In genomic region chr10:117033785-117034184, GRCm38 (mm10) we compare ENCODE assay signal across 8 mouse cellular contexts. TPM values are rescaled to one million over a fixed set of nuclear protein-coding genes. Genes with fewer than 3 reads are reported as not detected.
DNase-seq lines count a peak whose midpoint lies in the region; ATAC-seq lines count a peak whose summit lies in the region.

No protein-coding gene starts in this region.

- WGBS in hindbrain, embryonic 10.5 days: 33% methylated on average over 8 of the region's 8 CpGs
- 25% methylated on average over 8 of the region's 8 CpGs for WGBS in hindbrain, embryonic 13.5 days
- WGBS in intestine, embryonic 15.5 days: 18% methylated on average over 8 of the region's 8 CpGs
- 21% methylated on average over 8 of the region's 8 CpGs for WGBS in midbrain, embryonic 16.5 days

- H3K4me1 ChIP-seq in hindbrain, embryonic 10.5 days (replicated peaks): peaks cover 7% of the 10 kb centered on the region
- no peaks in the 10 kb centered on the region for H3K4me1 ChIP-seq in hindbrain, embryonic 13.5 days (replicated peaks)
- H3K4me1 ChIP-seq in intestine, embryonic 15.5 days (replicated peaks): no peaks in the 10 kb centered on the region
- H3K4me1 ChIP-seq in midbrain, embryonic 16.5 days (ENCODE audit: control insufficient read depth, insufficient read depth, low read length): no peaks in the 10 kb centered on the region

- no peaks in the 10 kb centered on the region for H3K9me3 ChIP-seq in hindbrain, embryonic 10.5 days
- H3K9me3 ChIP-seq in hindbrain, embryonic 13.5 days: no peaks in the 10 kb centered on the region
- no peaks in the 10 kb centered on the region for H3K9me3 ChIP-seq in intestine, embryonic 15.5 days
- H3K9me3 ChIP-seq in midbrain, embryonic 16.5 days (replicated peaks; ENCODE audit: control insufficient read depth, low read length, poor library complexity, severe bottlenecking): no peaks in the 10 kb centered on the region

- H3K9ac ChIP-seq in hindbrain, embryonic 13.5 days: no peak overlapping the region
- H3K9ac ChIP-seq in intestine, embryonic 15.5 days: no peak overlapping the region
- H3K9ac ChIP-seq in midbrain, embryonic 16.5 days (ENCODE audit: low read depth, low read length): no peak overlapping the region

- H3K4me3 ChIP-seq in hindbrain, embryonic 10.5 days: no peak overlapping the region
- H3K4me3 ChIP-seq in hindbrain, embryonic 13.5 days: no peak overlapping the region
- H3K4me3 ChIP-seq in intestine, embryonic 15.5 days (replicated peaks): no peak overlapping the region
- H3K4me3 ChIP-seq in midbrain, embryonic 16.5 days (ENCODE audit: low read depth, low read length): no peak overlapping the region

- H3K4me2 ChIP-seq in hindbrain, embryonic 13.5 days: no peak overlapping the region
- no peak overlapping the region for H3K4me2 ChIP-seq in intestine, embryonic 15.5 days (replicated peaks)
- H3K4me2 ChIP-seq in midbrain, embryonic 16.5 days (ENCODE audit: low read length): no peak overlapping the region

- H3K36me3 ChIP-seq in hindbrain, embryonic 10.5 days: no peaks in the 10 kb centered on the region
- H3K36me3 ChIP-seq in hindbrain, embryonic 13.5 days: no peaks in the 10 kb centered on the region
- H3K36me3 ChIP-seq in intestine, embryonic 15.5 days: no peaks in the 10 kb centered on the region
- H3K36me3 ChIP-seq in midbrain, embryonic 16.5 days (ENCODE audit: control insufficient read depth, insufficient read depth, low read length): no peaks in the 10 kb centered on the region

- H3K27me3 ChIP-seq in hindbrain, embryonic 10.5 days (ENCODE audit: insufficient read depth, poor library complexity, severe bottlenecking): no peaks in the 10 kb centered on the region
- no peaks in the 10 kb centered on the region for H3K27me3 ChIP-seq in hindbrain, embryonic 13.5 days
- H3K27me3 ChIP-seq in intestine, embryonic 15.5 days (replicated peaks): no peaks in the 10 kb centered on the region
- H3K27me3 ChIP-seq in midbrain, embryonic 16.5 days (ENCODE audit: control insufficient read depth, insufficient read depth, low read depth, low read length): no peaks in the 10 kb centered on the region

- intact Hi-C loops in left cerebral cortex, postnatal 10 days (cut with DNase I): loop anchor here (5.0 kb wide), 1 partner anchor 51 kb away; no protein-coding TSS in a partner anchor

- DNase-seq in hindbrain, embryonic 10.5 days (ENCODE audit: low spot score): peak; percentile 78
- peak; percentile 33 for DNase-seq in cerebellum, adult 11 months
- peak; percentile 52 to 70 for DNase-seq in frontal cortex, postnatal 14 days (ENCODE audit: low spot score in 2 of 2)
- peak; percentile 63 to 84 for DNase-seq in left cerebral cortex, postnatal 10 days (ENCODE audit: extremely low spot score in 1 of 2, low spot score in 2 of 2)
- DNase-seq in spleen, postnatal 36 days (ENCODE audit: low spot score in 2 of 2): peak; percentile 46 to 64

- ATAC-seq in hindbrain, embryonic 13.5 days (ENCODE audit: low FRiP score): no peak
- peak; percentile 46; the same call in 1 of the 2 replicates for ATAC-seq in intestine, embryonic 15.5 days
- 0 out of 2 replicates have a peak, but pooled peaks have one; percentile 36 for ATAC-seq in midbrain, embryonic 16.5 days

- H3K27ac ChIP-seq in hindbrain, embryonic 10.5 days: no peak overlapping the region
- H3K27ac ChIP-seq in hindbrain, embryonic 13.5 days: no peak overlapping the region
- H3K27ac ChIP-seq in intestine, embryonic 15.5 days: no peak overlapping the region
- no peak overlapping the region for H3K27ac ChIP-seq in midbrain, embryonic 16.5 days (ENCODE audit: low read length)

RNA-seq across cellular contexts. Expression of gene Lrrc10, which starts 11.4 kb away (rescaled TPM):
- not detected in 2 replicates for polyA plus RNA-seq in hindbrain, embryonic 10.5 days (2016; fragmentation: Nextera tagmentation; extraction: Ambion mirVana)
- not detected in 2 replicates for polyA plus RNA-seq in hindbrain, embryonic 13.5 days (2015; fragmentation: Nextera tagmentation; extraction: Ambion mirVana)
- not detected in 2 replicates for polyA plus RNA-seq in intestine, embryonic 15.5 days (2015; fragmentation: Nextera tagmentation; extraction: Ambion mirVana)
- under 1 TPM in 1 of 2 experiments, not detected in 1; 0.39 TPM for total RNA-seq in left cerebral cortex, postnatal 10 days (2021)
- not detected in 2 replicates for polyA plus RNA-seq in midbrain, embryonic 16.5 days (2015; fragmentation: Nextera tagmentation; extraction: Ambion mirVana)

RNA-seq across cellular contexts. Expression of gene Cct2, which starts 29.8 kb away (rescaled TPM):
- polyA plus RNA-seq in hindbrain, embryonic 10.5 days (2016; fragmentation: Nextera tagmentation; extraction: Ambion mirVana): 264 and 323 TPM in 2 replicates
- 276 and 284 TPM in 2 replicates for polyA plus RNA-seq in hindbrain, embryonic 13.5 days (2015; fragmentation: Nextera tagmentation; extraction: Ambion mirVana)
- polyA plus RNA-seq in intestine, embryonic 15.5 days (2015; fragmentation: Nextera tagmentation; extraction: Ambion mirVana): 238 and 258 TPM in 2 replicates
- total RNA-seq in left cerebral cortex, postnatal 10 days (2021): 100 to 1,000 TPM; 229 to 235 TPM
- polyA plus RNA-seq in midbrain, embryonic 16.5 days (2015; fragmentation: Nextera tagmentation; extraction: Ambion mirVana): 232 and 235 TPM in 2 replicates

RNA-seq across cellular contexts. Expression of gene Best3, which starts 47.7 kb away (rescaled TPM):
- 0.11 TPM in 1 of 2 replicates, not detected in the other for polyA plus RNA-seq in hindbrain, embryonic 10.5 days (2016; fragmentation: Nextera tagmentation; extraction: Ambion mirVana)
- polyA plus RNA-seq in hindbrain, embryonic 13.5 days (2015; fragmentation: Nextera tagmentation; extraction: Ambion mirVana): 0.08 and 0.14 TPM in 2 replicates
- polyA plus RNA-seq in intestine, embryonic 15.5 days (2015; fragmentation: Nextera tagmentation; extraction: Ambion mirVana): not detected in 2 replicates
- total RNA-seq in left cerebral cortex, postnatal 10 days (2021): under 1 TPM; 0.28 TPM
- polyA plus RNA-seq in midbrain, embryonic 16.5 days (2015; fragmentation: Nextera tagmentation; extraction: Ambion mirVana): 0.10 and 0.13 TPM in 2 replicates
